Mouse (Mus musculus) neural tube, embryonic 15.5 days (tissue): ENCODE results near the gene Gm21970. TPM values are rescaled to one million over a fixed set of nuclear protein-coding genes. Genes with fewer than 3 reads are reported as not detected.

Source experiments
- ATAC-seq: fragments of 200-750 bp; cut with Nextera tagmentation; 2 replicates; pipeline ENCODE4 v1.8.0; 2017; ENCODE audit warnings: mild to moderate bottlenecking, moderate TSS enrichment, moderate library complexity; ENCODE audit not compliant: low FRiP score
- H3K27ac ChIP-seq: fragments of 300-500 bp; sonication (generic); replicated peaks from 2 replicates; pipeline ENCODE4 v1.5.1; 2015; ENCODE audit warnings: mild to moderate bottlenecking, inconsistent platforms
- H3K27me3 ChIP-seq: fragments of 300-500 bp; sonication (generic); replicated peaks from 2 replicates; pipeline ENCODE4 v1.6.1; 2015; ENCODE audit warnings: inconsistent platforms
- H3K36me3 ChIP-seq: fragments of 300-500 bp; sonication (generic); 2 replicates; pipeline ENCODE4 v1.6.1; 2015; ENCODE audit warnings: inconsistent platforms
- H3K4me1 ChIP-seq: fragments of 300-500 bp; sonication (generic); 2 replicates; pipeline ENCODE4 v1.6.1; 2015; ENCODE audit warnings: inconsistent platforms
- H3K4me2 ChIP-seq: fragments of 300-500 bp; sonication (generic); 2 replicates; pipeline ENCODE4 v1.6.1; 2015; ENCODE audit warnings: inconsistent platforms, mild to moderate bottlenecking, moderate library complexity
- H3K4me3 ChIP-seq: fragments of 300-500 bp; sonication (generic); replicated peaks from 2 replicates; pipeline ENCODE4 v1.5.1; 2015; ENCODE audit warnings: mild to moderate bottlenecking, inconsistent platforms
- H3K9ac ChIP-seq: fragments of 300-500 bp; sonication (generic); replicated peaks from 2 replicates; pipeline ENCODE4 v1.6.1; 2015; ENCODE audit warnings: mild to moderate bottlenecking, inconsistent platforms
- H3K9me3 ChIP-seq: fragments of 300-500 bp; sonication (generic); replicated peaks from 2 replicates; pipeline ENCODE4 v1.6.1; 2016; ENCODE audit warnings: inconsistent platforms
- WGBS: fragments of 180-500 bp; shearing (Covaris S2); methylation state at CpG from one replicate; pipeline ENCODE4 v1.1.7; 2015; ENCODE audit warnings: mixed read lengths; 5-methylcytosine and 5-hydroxymethylcytosine counted together
- polyA plus RNA-seq: library from polyadenylated mRNA; unstranded; fragments of >200 nt; fragmentation: Nextera tagmentation; extraction: Ambion mirVana; gene quantifications from 2 replicates; pipeline ENCODE4 v1.2.1, GENCODE M21; 2015

Gm21970 gene
- polyA plus RNA-seq, 1 experiment from 2014 or later, result not detected

DNA sequence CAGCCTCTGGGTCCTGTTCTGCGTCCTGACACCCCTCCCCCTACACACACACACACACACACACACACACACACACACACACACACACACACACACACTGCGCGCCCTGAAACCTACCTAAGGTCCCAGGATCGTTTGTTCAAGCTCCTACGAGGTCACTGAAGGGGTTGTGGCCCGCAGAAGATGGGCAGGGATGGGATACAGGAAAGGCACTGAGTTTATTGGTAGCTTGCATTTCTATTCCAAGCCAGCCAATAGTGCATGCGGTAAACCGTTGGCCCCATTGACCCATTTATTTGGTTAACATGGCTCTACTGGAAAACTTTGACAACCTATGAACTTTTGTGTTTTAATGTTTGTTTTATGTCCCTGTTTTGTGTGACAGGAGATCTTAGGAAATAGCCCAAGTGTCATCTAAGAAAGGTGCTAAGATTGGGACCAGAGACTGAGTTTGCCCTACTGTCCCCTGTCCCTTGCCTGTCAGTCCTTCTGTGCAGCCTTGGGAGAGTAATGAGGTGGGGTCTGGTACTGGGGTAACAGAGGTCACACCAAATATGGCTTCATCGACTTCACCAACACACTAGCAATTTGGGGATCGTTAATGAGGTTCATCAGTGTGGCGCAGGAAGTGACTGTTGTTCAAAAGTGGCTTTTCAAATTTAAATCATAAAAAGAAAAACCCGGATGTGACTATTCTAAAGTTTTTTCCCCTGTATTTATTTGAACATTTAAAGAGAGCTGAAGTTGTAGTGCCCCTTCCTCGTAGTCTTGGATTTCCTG is 17.9 kb upstream of the Gm21970 start:
- H3K4me3 ChIP-seq, result peak overlapping the region; percentile 63
- no peaks in the 10 kb centered on the region for H3K9me3 ChIP-seq
- H3K27ac ChIP-seq, result peak overlapping the region; percentile 91
- H3K27me3 ChIP-seq, result no peaks in the 10 kb centered on the region
- peaks cover 18% of the 10 kb centered on the region for H3K4me1 ChIP-seq
- ATAC-seq, result no peak; the same call in 1 of the 2 replicates
- peak overlapping the region; percentile 69 for H3K9ac ChIP-seq
- WGBS, result 42% methylated on average over 13 of the region's 13 CpGs
- no peaks in the 10 kb centered on the region for H3K36me3 ChIP-seq
- H3K4me2 ChIP-seq, result peak overlapping the region; percentile 74

DNA sequence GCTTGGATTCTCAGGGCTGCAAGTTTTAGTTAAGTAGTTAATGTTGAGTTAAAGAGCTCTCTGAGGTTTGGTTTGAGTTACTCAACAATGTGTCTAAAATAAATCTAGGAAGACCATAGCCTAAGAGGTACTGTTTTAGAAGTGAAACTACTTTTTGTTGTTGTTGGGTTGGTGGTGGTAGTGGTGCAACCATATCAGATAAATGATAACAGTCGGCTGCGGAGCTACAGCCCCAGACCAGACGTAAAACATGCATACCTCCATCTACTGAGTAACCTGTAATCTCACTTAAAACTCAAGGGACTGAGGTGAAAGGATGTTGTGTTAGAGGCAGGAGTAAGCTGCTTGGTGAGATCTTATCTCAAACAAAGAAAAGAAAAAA is 17.3 kb upstream of the Gm21970 start:
- Histone ChIP-seq H3K27me3 (no peaks in the 10 kb centered on the region), H3K4me3 (no peak overlapping the region), H3K9me3 (no peaks in the 10 kb centered on the region), H3K27ac (no peak overlapping the region), H3K4me1 (peaks cover 18% of the 10 kb centered on the region), H3K9ac (no peak overlapping the region), H3K4me2 (peak overlapping the region; percentile 74), H3K36me3 (no peaks in the 10 kb centered on the region)
- WGBS, result 88% methylated on average over 3 of the region's 3 CpGs
- no peak for ATAC-seq

DNA sequence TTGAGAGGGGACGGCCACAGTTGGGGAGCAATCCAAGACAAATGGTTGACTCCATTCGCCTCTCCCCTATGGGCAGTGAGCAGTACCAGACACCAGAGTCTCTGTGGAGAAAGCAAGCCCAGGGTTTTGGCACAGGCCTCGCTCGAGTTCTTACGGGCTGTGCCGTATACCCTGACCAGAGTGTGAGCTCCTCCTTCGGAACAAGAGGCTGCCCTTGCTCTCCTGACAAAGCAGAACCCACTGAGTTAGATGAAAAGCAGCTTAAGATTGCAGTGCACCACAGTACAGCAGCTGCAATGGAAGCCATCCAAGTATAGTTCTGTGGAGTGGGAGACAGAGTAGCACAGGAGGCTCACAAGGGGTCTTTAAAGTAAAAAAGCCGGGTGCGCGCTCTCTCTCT is 14.8 kb upstream of the Gm21970 start:
- no peak for ATAC-seq
- Histone ChIP-seq H3K9me3 (no peaks in the 10 kb centered on the region), H3K36me3 (no peaks in the 10 kb centered on the region), H3K27me3 (no peaks in the 10 kb centered on the region), H3K4me2 (no peak overlapping the region), H3K4me3 (no peak overlapping the region), H3K27ac (peak overlapping the region; percentile 46; the same call in 1 of the 2 replicates), H3K9ac (no peak overlapping the region), H3K4me1 (peaks cover 18% of the 10 kb centered on the region)
- 86% methylated on average over 10 of the region's 10 CpGs for WGBS

DNA sequence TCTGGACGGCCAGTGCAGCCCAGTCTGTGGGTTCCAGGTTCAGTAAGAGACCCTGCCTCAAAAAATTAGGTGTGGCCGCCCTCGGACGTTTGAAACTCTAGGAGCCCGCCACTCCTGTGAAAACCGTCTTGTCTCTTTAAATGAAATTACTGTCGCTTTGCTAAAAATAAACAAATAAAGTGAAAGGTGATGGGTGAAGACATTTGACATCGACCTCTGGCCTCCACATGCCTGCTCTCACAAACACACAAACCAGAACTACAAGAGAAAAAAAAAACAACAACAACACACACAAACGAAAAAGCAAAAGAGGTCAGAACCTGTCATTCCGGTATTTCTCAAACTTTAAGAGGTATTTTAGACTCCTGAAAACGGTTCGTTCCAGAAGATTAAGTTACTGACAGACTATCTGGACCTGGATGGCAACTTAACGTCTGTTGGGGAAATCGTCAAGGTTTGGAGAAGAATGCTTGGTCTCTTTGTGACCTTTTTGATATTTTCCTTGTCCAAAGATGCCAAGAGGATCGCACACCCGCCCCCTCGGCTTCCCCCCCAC is 13.0 kb upstream of the Gm21970 start:
- Histone ChIP-seq H3K4me3 (no peak overlapping the region), H3K9ac (no peak overlapping the region), H3K27ac (no peak overlapping the region; the same call in 1 of the 2 replicates), H3K9me3 (no peaks in the 10 kb centered on the region), H3K27me3 (no peaks in the 10 kb centered on the region), H3K4me2 (0 out of 2 replicates have a peak overlapping the region, but pooled peaks have one; percentile 2), H3K36me3 (no peaks in the 10 kb centered on the region), H3K4me1 (peaks cover 12% of the 10 kb centered on the region)
- 64% methylated on average over 17 of the region's 17 CpGs for WGBS
- no peak for ATAC-seq

DNA sequence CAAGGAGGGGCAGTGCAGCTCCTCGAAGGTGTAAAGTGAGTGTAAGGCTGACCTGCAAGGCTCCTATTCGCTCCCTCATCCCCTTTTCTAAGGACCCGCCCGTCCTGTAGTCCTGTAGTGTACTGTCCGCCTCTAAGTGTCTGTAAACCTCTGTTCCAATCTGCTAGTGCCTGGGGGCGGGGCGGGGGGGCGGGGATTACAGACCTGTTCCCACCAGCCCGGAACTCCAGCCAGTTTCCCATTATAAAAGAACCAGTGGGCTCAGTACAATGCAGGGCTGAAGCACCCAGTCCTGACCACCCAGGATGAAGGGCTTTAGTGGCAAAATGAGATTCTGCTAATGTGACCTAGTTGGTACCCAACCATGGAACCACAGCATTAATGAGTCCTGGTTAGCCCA is 12.5 kb upstream of the Gm21970 start:
- ATAC-seq, result 0 out of 2 replicates have a peak, but pooled peaks have one; percentile 47
- Histone ChIP-seq H3K9me3 (no peaks in the 10 kb centered on the region), H3K4me1 (peaks cover 7% of the 10 kb centered on the region), H3K9ac (no peak overlapping the region), H3K4me3 (no peak overlapping the region), H3K36me3 (0 out of 2 replicates have a peak, but pooled peaks cover 2% of the 10 kb centered on the region), H3K27me3 (no peaks in the 10 kb centered on the region), H3K27ac (peak overlapping the region; percentile 58; the same call in 1 of the 2 replicates), H3K4me2 (0 out of 2 replicates have a peak overlapping the region, but pooled peaks have one; percentile 2)
- WGBS, result 26% methylated on average over 9 of the region's 9 CpGs

DNA sequence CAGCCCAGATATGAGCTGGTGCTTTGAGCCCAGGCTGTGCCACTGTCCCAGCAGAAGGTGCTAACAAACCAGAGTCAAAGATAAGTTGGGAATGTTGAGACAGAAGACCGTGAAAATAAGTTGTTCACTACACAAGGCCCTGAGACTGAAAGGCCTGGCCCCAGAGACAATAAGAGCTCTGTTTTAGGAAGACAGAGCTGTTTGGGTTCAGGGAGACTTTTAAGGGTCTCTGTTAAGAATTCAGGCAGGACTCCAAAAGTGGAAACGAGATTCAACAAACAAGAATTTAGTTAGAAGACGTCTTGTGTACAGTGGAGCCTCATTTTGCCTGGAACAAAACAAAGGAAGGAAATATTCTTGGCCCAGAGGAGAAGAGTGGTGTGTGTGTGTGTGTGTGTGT is 12.1 kb upstream of the Gm21970 start:
- no peak for ATAC-seq
- H3K27me3 ChIP-seq, result no peaks in the 10 kb centered on the region
- 0 out of 2 replicates have a peak overlapping the region, but pooled peaks have one; percentile 2 for H3K4me2 ChIP-seq
- no peak overlapping the region for H3K4me3 ChIP-seq
- peaks cover 3% of the 10 kb centered on the region; the same call in 1 of the 2 replicates for H3K4me1 ChIP-seq
- H3K9me3 ChIP-seq, result no peaks in the 10 kb centered on the region
- 31% methylated on average over 3 of the region's 3 CpGs for WGBS
- peak overlapping the region; percentile 58; the same call in 1 of the 2 replicates for H3K27ac ChIP-seq
- no peak overlapping the region for H3K9ac ChIP-seq
- H3K36me3 ChIP-seq, result peaks cover 2% of the 10 kb centered on the region; the same call in 1 of the 2 replicates

DNA sequence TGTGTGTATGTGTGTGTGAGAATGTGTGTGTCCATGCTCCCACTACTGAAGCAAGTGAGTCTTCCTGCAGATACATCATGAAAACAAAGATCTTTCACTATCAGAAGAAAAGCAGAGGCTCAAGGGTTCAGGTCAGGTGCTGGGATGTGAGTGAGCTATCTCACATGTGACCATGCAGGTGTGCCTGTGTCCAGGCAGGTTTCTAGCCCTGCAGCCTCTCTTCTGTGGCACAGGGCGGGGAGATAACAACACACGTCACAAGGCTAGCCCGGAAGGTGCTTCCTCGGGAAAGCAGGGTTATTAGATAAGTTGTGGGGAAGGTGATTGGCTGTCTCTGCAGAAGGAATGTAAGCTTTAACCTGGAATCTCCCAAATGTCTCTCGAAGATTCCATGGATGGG is 11.4 kb upstream of the Gm21970 start:
- no peak overlapping the region for H3K9ac ChIP-seq
- 84% methylated on average over 5 of the region's 5 CpGs for WGBS
- ATAC-seq, result no peak
- no peak overlapping the region for H3K4me2 ChIP-seq
- H3K36me3 ChIP-seq, result peaks cover 2% of the 10 kb centered on the region; the same call in 1 of the 2 replicates
- no peak overlapping the region for H3K4me3 ChIP-seq
- peak overlapping the region; percentile 23; the same call in 1 of the 2 replicates for H3K27ac ChIP-seq
- no peaks in the 10 kb centered on the region for H3K27me3 ChIP-seq
- peaks cover 2% of the 10 kb centered on the region; the same call in 1 of the 2 replicates for H3K4me1 ChIP-seq
- no peaks in the 10 kb centered on the region for H3K9me3 ChIP-seq

DNA sequence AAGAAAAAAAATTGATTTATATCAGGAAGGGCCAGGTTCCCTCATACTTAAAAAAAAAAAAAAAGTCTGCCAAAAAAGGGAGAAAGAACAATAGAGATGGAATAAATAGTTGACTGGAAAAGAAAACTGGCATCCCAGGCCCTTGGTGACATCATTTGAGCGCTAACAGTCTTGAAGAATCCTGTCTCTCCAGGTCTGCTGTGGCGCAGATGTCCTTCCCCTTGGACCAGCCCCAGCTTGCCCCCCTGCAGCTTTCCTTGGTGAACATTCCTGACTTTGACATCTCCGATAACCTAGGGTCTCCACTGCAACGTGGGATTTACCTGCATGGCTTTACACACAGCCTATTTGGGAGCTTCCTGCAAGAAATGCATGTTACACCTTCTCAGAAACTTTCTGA is 9.9 kb upstream of the Gm21970 start:
- Histone ChIP-seq H3K27ac (no peak overlapping the region), H3K27me3 (no peaks in the 10 kb centered on the region), H3K4me3 (no peak overlapping the region), H3K9me3 (no peaks in the 10 kb centered on the region), H3K9ac (no peak overlapping the region), H3K4me2 (no peak overlapping the region), H3K4me1 (no peaks in the 10 kb centered on the region), H3K36me3 (peaks cover 2% of the 10 kb centered on the region; the same call in 1 of the 2 replicates)
- whole genome bisulfite sequencing, result 95% methylated on average over 4 of the region's 4 CpGs
- no peak for ATAC-seq

DNA sequence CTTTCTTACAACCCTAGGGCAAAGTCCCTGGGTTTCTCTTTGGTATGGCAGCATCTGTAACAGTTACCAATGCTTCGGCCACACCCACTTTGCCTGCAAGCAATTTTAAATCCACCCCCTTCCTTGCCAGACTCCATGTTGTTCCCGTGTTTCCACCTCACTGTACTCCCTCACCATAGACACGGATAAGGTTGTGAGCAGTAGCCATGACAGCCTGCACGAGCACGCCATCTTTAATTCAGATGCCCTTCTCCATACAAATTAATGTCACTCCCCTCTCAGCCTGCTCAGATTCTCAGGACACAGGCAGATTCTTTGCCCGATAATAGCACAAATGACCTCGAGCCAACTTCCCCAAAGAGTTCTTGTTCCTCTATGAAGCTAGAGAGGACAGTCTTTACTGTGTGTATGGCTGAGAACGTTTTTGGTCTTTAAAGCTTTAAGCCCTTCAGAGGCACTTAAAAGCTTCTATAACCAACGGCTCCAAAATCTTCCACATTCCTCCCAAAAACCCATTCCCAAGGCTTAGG is 9.2 kb upstream of the Gm21970 start:
- Histone ChIP-seq H3K4me1 (no peaks in the 10 kb centered on the region), H3K27me3 (no peaks in the 10 kb centered on the region), H3K4me3 (no peak overlapping the region), H3K4me2 (no peak overlapping the region), H3K36me3 (peaks cover 5% of the 10 kb centered on the region; the same call in 1 of the 2 replicates), H3K9me3 (no peaks in the 10 kb centered on the region), H3K27ac (no peak overlapping the region), H3K9ac (no peak overlapping the region)
- ATAC-seq, result no peak
- 90% methylated on average over 9 of the region's 9 CpGs for WGBS

DNA sequence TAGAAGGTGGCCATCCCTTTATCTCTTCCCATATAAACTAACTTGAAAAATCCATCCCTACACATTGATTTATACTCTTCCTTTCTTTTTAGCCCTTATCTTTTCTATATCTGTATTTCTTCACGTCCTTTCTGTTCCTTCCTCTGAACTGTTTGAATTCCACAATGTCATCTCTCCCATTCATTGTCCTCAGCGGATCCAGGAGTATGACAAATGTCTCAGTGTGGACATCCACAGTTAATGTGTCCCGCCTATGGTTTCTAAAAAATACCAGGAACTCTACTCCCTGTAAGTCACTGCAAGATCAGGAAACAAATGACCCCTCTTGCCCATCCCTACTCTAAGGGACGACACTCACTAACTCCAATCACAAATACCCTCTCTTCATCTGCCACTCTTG is 7.3 kb upstream of the Gm21970 start:
- no peaks in the 10 kb centered on the region for H3K4me1 ChIP-seq
- 85% methylated on average over 4 of the region's 4 CpGs for WGBS
- no peak overlapping the region for H3K9ac ChIP-seq
- no peak overlapping the region for H3K27ac ChIP-seq
- ATAC-seq, result no peak
- H3K4me3 ChIP-seq, result no peak overlapping the region
- H3K9me3 ChIP-seq, result no peaks in the 10 kb centered on the region
- H3K4me2 ChIP-seq, result no peak overlapping the region
- H3K27me3 ChIP-seq, result no peaks in the 10 kb centered on the region
- H3K36me3 ChIP-seq, result peaks cover 19% of the 10 kb centered on the region

DNA sequence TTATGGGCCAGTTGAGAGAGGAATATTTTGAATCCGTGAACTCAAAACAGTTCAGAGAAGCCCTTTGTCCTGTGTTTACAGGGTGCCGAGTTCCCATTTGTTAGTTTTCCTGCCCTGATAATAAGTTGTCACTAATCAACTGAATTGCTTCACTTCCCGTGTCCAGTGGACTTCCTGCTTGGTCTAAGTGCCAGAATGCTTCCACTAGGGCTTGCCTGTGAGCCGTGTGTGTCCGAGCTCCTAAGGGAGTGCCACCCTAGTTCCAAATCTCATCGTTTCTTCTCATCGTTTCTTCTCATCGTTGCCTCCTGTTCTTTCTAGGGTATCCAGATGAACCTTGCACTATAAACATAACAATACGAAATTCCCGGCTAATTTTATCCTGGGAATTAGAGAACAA is 5.9 kb upstream of the Gm21970 start:
- Histone ChIP-seq H3K4me3 (no peak overlapping the region), H3K27ac (no peak overlapping the region), H3K4me1 (no peaks in the 10 kb centered on the region), H3K9ac (no peak overlapping the region), H3K27me3 (no peaks in the 10 kb centered on the region), H3K36me3 (peaks cover 23% of the 10 kb centered on the region), H3K4me2 (no peak overlapping the region), H3K9me3 (no peaks in the 10 kb centered on the region)
- 49% methylated on average over 10 of the region's 10 CpGs for WGBS
- ATAC-seq, result no peak
